Mouse (Mus musculus): ENCODE results near the gene Crisp2. TPM values are rescaled to one million over a fixed set of nuclear protein-coding genes. Genes with fewer than 3 reads are reported as not detected.

Gene Crisp2
- polyA plus RNA-seq, 1 experiment from 2014 or later = not detected

DNA sequence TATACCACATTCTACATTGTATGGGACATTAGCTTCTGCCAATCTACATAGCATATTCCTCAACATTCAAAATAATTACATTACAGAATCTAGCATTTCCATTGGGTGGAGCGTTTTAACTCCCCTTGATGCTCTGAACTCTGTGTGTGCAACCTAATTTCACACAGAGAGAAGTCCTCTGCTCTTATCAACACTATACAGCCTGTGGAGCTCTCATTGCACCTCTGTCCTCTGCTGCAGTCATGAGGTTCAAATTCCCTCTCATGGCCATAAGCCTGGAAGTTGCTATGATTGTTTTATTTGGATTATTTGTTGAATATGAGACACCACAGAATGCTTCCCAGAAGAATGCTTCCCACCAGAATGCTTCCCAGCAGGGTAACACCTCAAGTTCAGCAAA, 4.1 kb upstream of the Crisp2 start, which contains the start of gene Rhag:
Gene Rhag, plus strand, starts transcription at position 193 of the 400 bp plus-strand sequence.
- ATAC-seq (ENCODE audit: low FRiP score) (no peak), DNase-seq (ENCODE audit: low spot score) (no peak)
- 57% methylated on average over 1 of the region's 1 CpGs for WGBS
- H3K27me3 ChIP-seq (ENCODE audit: control insufficient read depth, insufficient read depth, low read length) = no peaks in the 10 kb centered on the region
- H3K9ac ChIP-seq = no peak within 1 kb of the TSS
- no peaks in the 10 kb centered on the region for H3K36me3 ChIP-seq (replicated peaks; ENCODE audit: control insufficient read depth, insufficient read depth)
- H3K9me3 ChIP-seq (ENCODE audit: control insufficient read depth, low read length) = no peaks in the 10 kb centered on the region
- no peak within 1 kb of the TSS for H3K4me3 ChIP-seq (replicated peaks; ENCODE audit: low read length)
- no peaks in the 10 kb centered on the region for H3K4me1 ChIP-seq (replicated peaks; ENCODE audit: control insufficient read depth, insufficient read depth, low read length)
- H3K27ac ChIP-seq = no peak within 1 kb of the TSS
- H3K4me2 ChIP-seq (replicated peaks) = no peak within 1 kb of the TSS

DNA sequence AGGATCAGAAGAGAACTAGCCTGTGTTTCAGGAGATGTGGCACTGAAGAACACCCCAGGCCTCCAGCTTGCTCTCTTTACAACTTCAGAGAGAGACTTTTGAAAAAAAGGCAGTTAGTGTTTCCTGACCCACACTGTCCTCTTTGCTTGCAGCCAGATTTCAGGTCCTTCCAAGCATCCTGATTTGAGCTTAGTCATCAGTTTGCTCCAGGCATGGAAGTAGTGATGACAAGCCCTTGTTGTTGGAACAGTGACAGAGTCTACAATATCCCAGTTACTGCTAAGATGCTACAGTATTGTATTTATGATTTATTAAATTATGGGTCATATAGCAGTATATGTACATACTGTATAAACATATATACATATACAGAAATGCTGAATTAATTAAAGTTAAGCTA, 1.3 kb upstream of the Crisp2 start:
- no peaks in the 10 kb centered on the region for H3K27me3 ChIP-seq (ENCODE audit: control insufficient read depth, insufficient read depth, low read length)
- DNase-seq (ENCODE audit: low spot score) = no peak
- no peak overlapping the region for H3K4me3 ChIP-seq (replicated peaks; ENCODE audit: low read length)
- ATAC-seq (ENCODE audit: low FRiP score) = no peak
- H3K4me1 ChIP-seq (replicated peaks; ENCODE audit: control insufficient read depth, insufficient read depth, low read length) = no peaks in the 10 kb centered on the region
- H3K4me2 ChIP-seq (replicated peaks) = no peak overlapping the region
- no peaks in the 10 kb centered on the region for H3K9me3 ChIP-seq (ENCODE audit: control insufficient read depth, low read length)
- H3K36me3 ChIP-seq (replicated peaks; ENCODE audit: control insufficient read depth, insufficient read depth) = no peaks in the 10 kb centered on the region
- no peak overlapping the region for H3K27ac ChIP-seq
- H3K9ac ChIP-seq = no peak overlapping the region

DNA sequence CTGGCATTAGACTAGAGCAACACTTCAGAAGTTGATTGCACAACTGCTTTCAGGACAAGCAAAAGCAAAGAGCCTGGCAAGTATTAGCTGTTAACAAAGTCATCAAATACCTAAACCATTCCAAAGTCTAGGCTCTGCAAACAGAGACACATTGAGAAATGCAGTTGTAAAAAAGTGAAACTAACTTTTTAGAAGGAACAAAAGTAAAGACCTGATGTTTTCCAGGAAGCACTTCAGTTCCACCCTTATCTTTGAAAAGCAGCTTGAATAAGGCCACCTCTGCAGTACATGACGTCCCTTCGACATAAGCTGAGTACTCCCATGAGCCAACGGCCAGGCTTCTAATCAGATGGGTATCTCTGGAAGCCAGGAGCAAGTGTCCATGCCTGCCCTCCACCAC, 253 bp downstream of the Crisp2 start:
- no peak for ATAC-seq (ENCODE audit: low FRiP score)

DNA sequence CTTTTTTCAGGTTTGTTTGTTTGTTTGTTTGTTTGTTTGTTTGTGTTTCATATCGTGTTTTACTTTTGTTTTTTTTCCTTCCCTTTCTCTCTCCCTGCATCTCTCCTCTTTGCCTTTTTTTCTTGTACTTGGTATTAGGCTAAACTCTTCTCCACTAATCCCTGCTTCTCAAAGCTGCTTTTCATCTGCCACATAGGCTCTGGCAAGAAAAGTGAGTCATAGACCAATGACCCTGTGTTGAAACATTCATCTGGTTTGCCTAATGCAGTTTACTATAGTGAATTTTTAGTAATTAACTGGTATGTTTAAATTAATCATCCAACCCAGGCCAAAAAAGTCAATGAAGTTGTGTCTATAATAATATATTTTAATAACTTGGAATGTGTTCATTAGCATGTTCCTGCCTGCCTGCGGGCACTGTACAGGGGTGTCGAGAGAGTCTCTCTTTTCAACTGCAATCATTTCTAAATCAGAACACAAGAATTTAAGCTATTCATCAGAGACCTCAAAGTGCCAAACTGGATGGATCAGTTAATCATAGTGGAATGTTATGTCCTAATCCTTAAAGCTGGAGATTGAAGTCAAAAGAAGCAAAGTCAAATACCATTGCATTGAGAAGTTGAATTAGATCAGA, 4.0 kb downstream of the Crisp2 start:
- Histone ChIP-seq H3K4me2 (replicated peaks) (no peak overlapping the region), H3K9me3 (ENCODE audit: control insufficient read depth, low read length) (no peaks in the 10 kb centered on the region), H3K4me3 (replicated peaks; ENCODE audit: low read length) (no peak overlapping the region), H3K4me1 (replicated peaks; ENCODE audit: control insufficient read depth, insufficient read depth, low read length) (no peaks in the 10 kb centered on the region), H3K36me3 (replicated peaks; ENCODE audit: control insufficient read depth, insufficient read depth) (no peaks in the 10 kb centered on the region), H3K27me3 (ENCODE audit: control insufficient read depth, insufficient read depth, low read length) (no peaks in the 10 kb centered on the region), H3K27ac (no peak overlapping the region), H3K9ac (no peak overlapping the region)
- no peak for DNase-seq (ENCODE audit: low spot score)
- no peak for ATAC-seq (ENCODE audit: low FRiP score)
- 93% methylated on average over 3 of the region's 3 CpGs for WGBS

More for the DNA sequence above, 253 bp downstream of the Crisp2 start:
- Histone ChIP-seq H3K4me1 (replicated peaks; ENCODE audit: control insufficient read depth, insufficient read depth, low read length) (no peaks in the 10 kb centered on the region), H3K4me3 (replicated peaks; ENCODE audit: low read length) (no peak overlapping the region), H3K36me3 (replicated peaks; ENCODE audit: control insufficient read depth, insufficient read depth) (no peaks in the 10 kb centered on the region), H3K27ac (no peak overlapping the region), H3K9me3 (ENCODE audit: control insufficient read depth, low read length) (no peaks in the 10 kb centered on the region), H3K4me2 (replicated peaks) (no peak overlapping the region), H3K27me3 (ENCODE audit: control insufficient read depth, insufficient read depth, low read length) (no peaks in the 10 kb centered on the region), H3K9ac (no peak overlapping the region)
- WGBS = 93% methylated on average over 3 of the region's 3 CpGs
- no peak for DNase-seq (ENCODE audit: low spot score)

DNA sequence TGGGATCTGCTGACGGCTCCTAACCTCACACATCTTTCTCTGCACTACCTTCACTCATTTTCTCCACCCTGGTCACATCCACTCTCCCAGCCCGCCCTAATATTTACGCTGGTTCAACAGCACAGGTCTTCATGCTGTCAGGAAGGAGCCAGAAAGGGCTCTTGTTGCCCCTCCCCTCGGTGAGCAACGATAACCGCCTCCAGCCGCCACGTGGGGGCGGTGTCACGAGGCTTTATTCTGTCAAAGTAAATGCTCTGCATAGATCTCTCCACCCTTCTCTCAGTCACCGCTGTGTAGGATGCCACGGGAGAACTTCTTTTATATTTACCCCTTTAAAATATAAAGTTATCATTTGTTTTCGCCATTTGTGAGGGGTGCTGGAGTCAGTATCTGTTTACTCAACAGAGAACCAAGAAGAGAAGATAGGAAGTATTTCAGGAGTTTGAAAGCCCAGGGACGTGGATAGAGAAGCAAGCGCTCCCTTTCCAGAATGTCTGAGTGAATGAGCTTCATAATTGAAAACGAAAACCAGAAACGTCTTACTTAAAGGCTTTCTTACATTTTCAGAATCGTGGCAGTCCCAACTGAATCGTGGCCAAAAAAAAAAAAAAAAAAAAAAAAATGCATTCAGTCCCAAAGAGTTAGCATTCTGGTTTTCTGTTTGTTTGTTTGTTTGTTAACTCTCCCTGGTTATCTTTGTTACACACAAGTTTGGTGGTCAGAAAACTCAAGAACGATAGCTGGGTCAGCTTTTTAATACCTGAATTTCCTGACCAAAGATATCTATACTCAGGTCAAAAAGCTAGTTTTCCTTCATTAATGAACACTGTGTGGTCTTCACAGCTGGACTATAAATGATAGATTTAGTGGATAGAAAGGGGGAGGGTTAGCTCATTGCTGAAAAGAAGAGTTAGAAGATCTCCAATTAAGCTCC, 12.6 kb downstream of the Crisp2 start:
- WGBS = 60% methylated on average over 20 of the region's 20 CpGs
- no peak for DNase-seq (ENCODE audit: low spot score)
- ATAC-seq (ENCODE audit: low FRiP score) = no peak

DNA sequence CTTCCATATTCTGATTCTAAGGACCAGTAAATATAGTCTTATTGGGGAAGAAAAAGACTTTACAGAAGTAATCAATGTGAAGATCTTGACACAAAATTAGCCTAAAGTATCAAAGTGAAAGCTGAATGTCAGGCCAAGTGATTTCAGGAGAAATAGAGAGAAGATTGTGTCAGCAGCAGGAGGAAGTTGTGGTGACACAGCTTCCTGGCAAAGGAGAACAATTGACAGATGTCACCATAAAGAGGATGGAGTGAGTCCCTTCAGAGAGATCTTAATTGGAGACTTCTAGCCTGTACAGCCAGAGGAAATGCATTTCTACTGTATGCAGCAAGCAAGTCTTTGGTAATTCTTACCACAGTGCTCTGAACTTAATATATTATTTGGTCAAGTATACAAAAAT, 16.9 kb downstream of the Crisp2 start:
- Histone ChIP-seq H3K4me3 (replicated peaks; ENCODE audit: low read length) (no peak overlapping the region), H3K36me3 (replicated peaks; ENCODE audit: control insufficient read depth, insufficient read depth) (no peaks in the 10 kb centered on the region), H3K27me3 (ENCODE audit: control insufficient read depth, insufficient read depth, low read length) (no peaks in the 10 kb centered on the region), H3K9ac (no peak overlapping the region), H3K9me3 (ENCODE audit: control insufficient read depth, low read length) (no peaks in the 10 kb centered on the region), H3K4me2 (replicated peaks) (no peak overlapping the region), H3K27ac (no peak overlapping the region), H3K4me1 (replicated peaks; ENCODE audit: control insufficient read depth, insufficient read depth, low read length) (no peaks in the 10 kb centered on the region)
- DNase-seq (ENCODE audit: low spot score) = no peak
- ATAC-seq (ENCODE audit: low FRiP score) = no peak

More for the DNA sequence above, 12.6 kb downstream of the Crisp2 start:
- no peaks in the 10 kb centered on the region for H3K27me3 ChIP-seq (ENCODE audit: control insufficient read depth, insufficient read depth, low read length)
- H3K4me3 ChIP-seq (replicated peaks; ENCODE audit: low read length) = no peak overlapping the region
- no peak overlapping the region for H3K9ac ChIP-seq
- H3K4me1 ChIP-seq (replicated peaks; ENCODE audit: control insufficient read depth, insufficient read depth, low read length) = no peaks in the 10 kb centered on the region
- H3K4me2 ChIP-seq (replicated peaks) = no peak overlapping the region
- H3K27ac ChIP-seq = no peak overlapping the region
- no peaks in the 10 kb centered on the region for H3K36me3 ChIP-seq (replicated peaks; ENCODE audit: control insufficient read depth, insufficient read depth)
- no peaks in the 10 kb centered on the region for H3K9me3 ChIP-seq (ENCODE audit: control insufficient read depth, low read length)

DNA sequence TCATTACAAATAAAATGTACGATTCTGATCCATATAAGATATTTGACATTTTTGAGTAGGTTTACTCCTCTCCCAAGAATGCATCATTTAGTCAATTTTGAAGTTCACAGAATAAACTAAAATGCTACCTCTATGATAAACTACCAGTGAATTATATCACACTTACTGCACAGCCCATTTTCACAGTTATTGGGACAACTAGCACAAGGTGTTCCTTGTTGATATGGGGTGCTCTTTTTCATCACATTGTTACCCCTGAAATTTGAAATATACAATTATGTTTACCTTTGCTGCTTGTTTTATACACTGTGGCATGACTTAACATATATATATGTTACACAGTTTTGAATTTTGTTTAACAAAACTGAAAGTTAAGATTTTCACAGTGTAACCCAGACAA, 39.7 kb downstream of the Crisp2 start:
- DNase-seq (ENCODE audit: low spot score) (no peak), ATAC-seq (ENCODE audit: low FRiP score) (no peak)
- Histone ChIP-seq H3K4me3 (replicated peaks; ENCODE audit: low read length) (no peak overlapping the region), H3K4me2 (replicated peaks) (no peak overlapping the region), H3K4me1 (replicated peaks; ENCODE audit: control insufficient read depth, insufficient read depth, low read length) (no peaks in the 10 kb centered on the region), H3K36me3 (replicated peaks; ENCODE audit: control insufficient read depth, insufficient read depth) (no peaks in the 10 kb centered on the region), H3K9me3 (ENCODE audit: control insufficient read depth, low read length) (no peaks in the 10 kb centered on the region), H3K27me3 (ENCODE audit: control insufficient read depth, insufficient read depth, low read length) (no peaks in the 10 kb centered on the region), H3K27ac (no peak overlapping the region), H3K9ac (no peak overlapping the region)
- WGBS = 90% methylated on average over 1 of the region's 1 CpGs

DNA sequence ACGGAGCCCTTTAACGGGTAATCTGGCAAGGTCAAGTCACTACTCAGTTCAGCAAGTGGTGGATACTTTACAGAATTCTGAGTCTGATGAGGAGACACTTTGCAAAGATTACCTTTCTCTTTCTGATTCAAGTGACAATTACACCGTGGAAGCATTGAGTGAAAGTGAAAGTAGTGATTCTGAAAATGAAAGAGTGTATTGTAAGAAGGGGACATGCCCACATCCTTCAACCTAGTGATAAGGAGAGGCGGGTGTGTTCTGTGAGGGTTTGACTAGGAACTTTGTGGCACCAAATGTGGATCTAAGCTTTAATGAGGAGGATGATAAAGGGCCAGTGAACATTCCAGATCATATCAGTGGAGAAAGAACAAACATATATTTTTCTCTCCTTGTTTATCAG, 43.1 kb downstream of the Crisp2 start:
- no peak for ATAC-seq (ENCODE audit: low FRiP score)
- Histone ChIP-seq H3K27me3 (ENCODE audit: control insufficient read depth, insufficient read depth, low read length) (no peaks in the 10 kb centered on the region), H3K9me3 (ENCODE audit: control insufficient read depth, low read length) (no peaks in the 10 kb centered on the region), H3K9ac (no peak overlapping the region), H3K4me3 (replicated peaks; ENCODE audit: low read length) (no peak overlapping the region), H3K4me1 (replicated peaks; ENCODE audit: control insufficient read depth, insufficient read depth, low read length) (no peaks in the 10 kb centered on the region), H3K4me2 (replicated peaks) (no peak overlapping the region), H3K36me3 (replicated peaks; ENCODE audit: control insufficient read depth, insufficient read depth) (no peaks in the 10 kb centered on the region), H3K27ac (no peak overlapping the region)
- 87% methylated on average over 4 of the region's 4 CpGs for WGBS
- DNase-seq (ENCODE audit: low spot score) = no peak

DNA sequence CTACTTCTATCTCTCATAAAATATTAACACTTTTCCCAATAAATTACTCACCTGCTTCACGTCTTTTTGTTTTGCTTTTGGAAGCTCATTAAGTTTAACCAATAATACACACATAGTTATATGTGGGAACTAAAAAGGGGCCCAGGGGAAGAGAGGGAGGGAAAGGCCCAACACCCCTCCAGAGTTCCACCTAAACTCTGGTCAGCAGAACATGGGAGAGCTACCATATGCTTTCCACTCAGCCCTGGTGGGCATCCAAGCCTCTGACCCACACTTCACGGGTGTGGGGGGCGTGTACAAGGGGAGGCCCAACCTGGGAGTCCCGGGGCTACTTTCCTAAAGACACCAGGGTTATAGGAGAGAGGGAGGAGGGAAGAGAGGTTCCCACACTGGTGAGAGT, 75.1 kb downstream of the Crisp2 start:
- no peaks in the 10 kb centered on the region for H3K27me3 ChIP-seq (ENCODE audit: control insufficient read depth, insufficient read depth, low read length)
- DNase-seq (ENCODE audit: low spot score) (no peak), ATAC-seq (ENCODE audit: low FRiP score) (no peak)
- H3K4me3 ChIP-seq (replicated peaks; ENCODE audit: low read length) = no peak overlapping the region
- H3K36me3 ChIP-seq (replicated peaks; ENCODE audit: control insufficient read depth, insufficient read depth) = no peaks in the 10 kb centered on the region
- no peak overlapping the region for H3K4me2 ChIP-seq (replicated peaks)
- no peaks in the 10 kb centered on the region for H3K4me1 ChIP-seq (replicated peaks; ENCODE audit: control insufficient read depth, insufficient read depth, low read length)
- WGBS = 75% methylated on average over 4 of the region's 4 CpGs
- no peak overlapping the region for H3K9ac ChIP-seq
- no peak overlapping the region for H3K27ac ChIP-seq
- no peaks in the 10 kb centered on the region for H3K9me3 ChIP-seq (ENCODE audit: control insufficient read depth, low read length)

Data from hindbrain, embryonic 14.5 days (tissue).